Mouse (Mus musculus) midbrain, embryonic 14.5 days (tissue): ENCODE measurements at regions not wholly inside any gene's neighbourhood (a gene's known extent, or its start where the extent isn't known, plus 50 kb on each side); places are given as distances from the start of the nearest gene placed in this dataset.

Experiments
- ATAC-seq: fragments of 200-750 bp; cut with Nextera tagmentation; 2 replicates; pipeline ENCODE4 v1.8.0; 2017; ENCODE audit warnings: moderate number of reproducible peaks, moderate library complexity; ENCODE audit not compliant: low FRiP score, low TSS enrichment
- DNase-seq: peaks from one replicate; pipeline ENCODE4 v3.0.0-alpha.2; 2015
- H3K27ac ChIP-seq: fragments of 300-500 bp; sonication (generic); replicated peaks from 2 replicates; pipeline ENCODE4 v1.5.1; 2014; ENCODE audit warnings: mild to moderate bottlenecking, low read depth, low read length, moderate library complexity
- H3K27me3 ChIP-seq: fragments of 300-500 bp; sonication (generic); 2 replicates; pipeline ENCODE4 v1.6.1; 2014; ENCODE audit warnings: low read length, control low read depth, mixed read lengths; ENCODE audit not compliant: control insufficient read depth, insufficient read depth
- H3K36me3 ChIP-seq: fragments of 300-500 bp; sonication (generic); 2 replicates; pipeline ENCODE4 v1.6.1; 2014; ENCODE audit warnings: low read length, control low read depth; ENCODE audit not compliant: control insufficient read depth, insufficient read depth
- H3K4me1 ChIP-seq: fragments of 300-500 bp; sonication (generic); 2 replicates; pipeline ENCODE4 v1.6.1; 2014; ENCODE audit warnings: mild to moderate bottlenecking, antibody characterized with exemption, low read length, control low read depth; ENCODE audit not compliant: control insufficient read depth, insufficient read depth
- H3K4me2 ChIP-seq: fragments of 300-500 bp; sonication (generic); 2 replicates; pipeline ENCODE4 v1.6.1; 2014; ENCODE audit warnings: mild to moderate bottlenecking, low read length, moderate library complexity
- H3K4me3 ChIP-seq: fragments of 300-500 bp; sonication (generic); replicated peaks from 2 replicates; pipeline ENCODE4 v1.5.1; 2014; ENCODE audit warnings: low read depth, low read length
- H3K9ac ChIP-seq: fragments of 300-500 bp; sonication (generic); replicated peaks from 2 replicates; pipeline ENCODE4 v1.6.1; 2014; ENCODE audit warnings: mild to moderate bottlenecking, low read length, moderate library complexity
- H3K9me3 ChIP-seq: fragments of 300-500 bp; sonication (generic); 2 replicates; pipeline ENCODE4 v1.6.1; 2016; ENCODE audit warnings: low read length, control low read depth, mixed read lengths; ENCODE audit not compliant: control insufficient read depth
- WGBS: fragments of 180-500 bp; shearing (Covaris S2); extraction: QIAGEN DNeasy Blood & Tissue Kit; methylation state at CpG from one replicate; pipeline ENCODE4 v1.1.7; 2014; 5-methylcytosine and 5-hydroxymethylcytosine counted together

- DNase-seq (no peak), ATAC-seq (no peak)
- H3K36me3 ChIP-seq: no peaks in the 10 kb centered on the region
- no peaks in the 10 kb centered on the region for H3K27me3 ChIP-seq
- WGBS: 87% methylated on average over 5 of the region's 5 CpGs
- H3K4me2 ChIP-seq: no peak overlapping the region
- no peak overlapping the region for H3K27ac ChIP-seq
- no peak overlapping the region for H3K4me3 ChIP-seq
- no peaks in the 10 kb centered on the region for H3K4me1 ChIP-seq
- H3K9me3 ChIP-seq: no peaks in the 10 kb centered on the region
- H3K9ac ChIP-seq: no peak overlapping the region
Measured at GRCm38 (mm10) chr7:35996609-35997008, 193.8 kb upstream of the Zfp507 start.

GRCm38 (mm10) chr7:35992511-35992910, 189.7 kb upstream of the Zfp507 start:
- ATAC-seq: no peak
- WGBS: 81% methylated on average over 8 of the region's 8 CpGs
- DNase-seq: no peak

GRCm38 (mm10) chr7:35991141-35991540, 188.3 kb upstream of the Zfp507 start:
- Histone ChIP-seq H3K4me2 (no peak overlapping the region), H3K4me1 (no peaks in the 10 kb centered on the region), H3K9me3 (no peaks in the 10 kb centered on the region), H3K4me3 (no peak overlapping the region), H3K36me3 (no peaks in the 10 kb centered on the region), H3K27me3 (no peaks in the 10 kb centered on the region), H3K9ac (no peak overlapping the region), H3K27ac (no peak overlapping the region)
- 89% methylated on average over 5 of the region's 5 CpGs for WGBS
- DNase-seq (no peak), ATAC-seq (no peak)

More at GRCm38 (mm10) chr7:35992511-35992910, 189.7 kb upstream of the Zfp507 start:
- Histone ChIP-seq H3K9me3 (no peaks in the 10 kb centered on the region), H3K27me3 (no peaks in the 10 kb centered on the region), H3K4me2 (no peak overlapping the region), H3K4me3 (no peak overlapping the region), H3K9ac (no peak overlapping the region), H3K27ac (no peak overlapping the region), H3K4me1 (no peaks in the 10 kb centered on the region), H3K36me3 (no peaks in the 10 kb centered on the region)

GRCm38 (mm10) chr7:35989456-35989855, 186.7 kb upstream of the Zfp507 start:
- ATAC-seq: no peak
- H3K4me1 ChIP-seq: no peaks in the 10 kb centered on the region
- WGBS: 89% methylated on average over 8 of the region's 8 CpGs
- no peak for DNase-seq
- H3K4me2 ChIP-seq: no peak overlapping the region
- H3K9me3 ChIP-seq: no peaks in the 10 kb centered on the region
- H3K36me3 ChIP-seq: no peaks in the 10 kb centered on the region
- H3K4me3 ChIP-seq: no peak overlapping the region
- H3K9ac ChIP-seq: no peak overlapping the region
- no peaks in the 10 kb centered on the region for H3K27me3 ChIP-seq
- no peak overlapping the region for H3K27ac ChIP-seq

- ATAC-seq: no peak
- no peak overlapping the region for H3K4me3 ChIP-seq
- H3K9ac ChIP-seq: no peak overlapping the region
- no peak overlapping the region for H3K4me2 ChIP-seq
- no peaks in the 10 kb centered on the region for H3K9me3 ChIP-seq
- DNase-seq: no peak
- no peak overlapping the region for H3K27ac ChIP-seq
- 82% methylated on average over 13 of the region's 13 CpGs for WGBS
- H3K36me3 ChIP-seq: no peaks in the 10 kb centered on the region
- no peaks in the 10 kb centered on the region for H3K27me3 ChIP-seq
- no peaks in the 10 kb centered on the region for H3K4me1 ChIP-seq
Measured at GRCm38 (mm10) chr7:35988449-35989109, 185.8 kb upstream of the Zfp507 start.

GRCm38 (mm10) chr7:35977986-35978385, 175.2 kb upstream of the Zfp507 start:
- DNase-seq: no peak
- no peak overlapping the region for H3K4me2 ChIP-seq
- H3K4me3 ChIP-seq: no peak overlapping the region
- H3K36me3 ChIP-seq: no peaks in the 10 kb centered on the region
- 94% methylated on average over 9 of the region's 9 CpGs for WGBS
- H3K27ac ChIP-seq: no peak overlapping the region
- no peaks in the 10 kb centered on the region for H3K27me3 ChIP-seq
- no peaks in the 10 kb centered on the region for H3K4me1 ChIP-seq
- no peak overlapping the region for H3K9ac ChIP-seq
- no peak for ATAC-seq
- H3K9me3 ChIP-seq: no peaks in the 10 kb centered on the region

GRCm38 (mm10) chr7:35958731-35959130, 155.9 kb upstream of the Zfp507 start:
- peak; percentile 19 for DNase-seq
- Histone ChIP-seq H3K4me3 (no peak overlapping the region), H3K4me2 (no peak overlapping the region), H3K4me1 (no peaks in the 10 kb centered on the region), H3K27me3 (no peaks in the 10 kb centered on the region), H3K9ac (no peak overlapping the region), H3K36me3 (no peaks in the 10 kb centered on the region), H3K27ac (no peak overlapping the region), H3K9me3 (no peaks in the 10 kb centered on the region)
- 15% methylated on average over 5 of the region's 5 CpGs for WGBS
- no peak for ATAC-seq

- Histone ChIP-seq H3K27me3 (no peaks in the 10 kb centered on the region), H3K27ac (no peak overlapping the region), H3K36me3 (no peaks in the 10 kb centered on the region), H3K4me1 (no peaks in the 10 kb centered on the region), H3K9me3 (no peaks in the 10 kb centered on the region), H3K4me3 (no peak overlapping the region), H3K9ac (no peak overlapping the region), H3K4me2 (no peak overlapping the region)
- ATAC-seq: no peak
- peak; percentile 9 for DNase-seq
- WGBS: 0% methylated on average over 2 of the region's 2 CpGs
Measured at GRCm38 (mm10) chr7:35958052-35958451, 155.2 kb upstream of the Zfp507 start.

- Histone ChIP-seq H3K36me3 (no peaks in the 10 kb centered on the region), H3K9me3 (no peaks in the 10 kb centered on the region), H3K4me1 (peaks cover 13% of the 10 kb centered on the region), H3K4me2 (peak overlapping the region; percentile 50), H3K4me3 (peak overlapping the region; percentile 7), H3K9ac (0 out of 2 replicates have a peak overlapping the region, but pooled peaks have one; percentile 2), H3K27me3 (no peaks in the 10 kb centered on the region), H3K27ac (no peak overlapping the region)
- DNase-seq (peak; percentile 33), ATAC-seq (no peak)
- 10% methylated on average over 6 of the region's 6 CpGs for WGBS
Measured at GRCm38 (mm10) chr7:35948794-35949193, 146.0 kb upstream of the Zfp507 start.
